Mouse (Mus musculus): ENCODE results near the gene Krcc1.
"Not testable (repeated sequence)": the region's sequence is repeated elsewhere in the genome, so short reads cannot be mapped to it uniquely, and the experiment has no call there.

Krcc1 gene

DNA sequence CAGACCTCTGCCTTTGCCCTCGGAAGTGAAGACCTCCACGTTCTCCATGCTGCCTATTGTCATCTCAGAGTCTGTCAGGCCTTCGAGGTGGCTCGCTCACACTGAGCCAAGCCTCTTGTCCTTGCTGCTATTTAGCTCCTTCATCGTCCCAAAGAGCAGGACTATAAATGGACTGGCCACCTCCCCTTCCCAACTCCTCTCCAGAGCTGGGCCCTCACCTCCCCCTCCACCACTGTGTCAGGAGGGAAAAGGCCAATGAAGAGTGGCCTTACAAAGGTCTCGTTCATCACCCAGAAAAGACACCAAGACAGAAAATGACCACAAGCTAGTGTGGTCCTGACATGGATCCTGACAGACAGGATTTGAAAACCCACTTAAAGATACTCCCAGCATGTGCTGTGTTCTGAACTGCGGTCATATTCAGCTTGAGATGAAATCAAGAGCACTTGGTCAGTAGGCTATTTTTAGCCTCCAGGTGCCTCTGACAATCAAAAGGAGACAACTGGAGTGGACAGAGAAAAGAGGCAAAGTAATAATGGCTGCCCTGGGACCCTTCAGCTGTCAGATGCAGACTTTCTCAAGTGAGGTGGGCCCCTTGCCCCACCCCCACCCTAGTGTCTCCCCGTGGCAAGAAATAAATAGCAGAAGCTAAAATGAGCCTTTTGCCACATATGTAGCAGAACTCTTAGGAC, 9.2 kb upstream of the Krcc1 start:
- no peak for DNase-seq

DNA sequence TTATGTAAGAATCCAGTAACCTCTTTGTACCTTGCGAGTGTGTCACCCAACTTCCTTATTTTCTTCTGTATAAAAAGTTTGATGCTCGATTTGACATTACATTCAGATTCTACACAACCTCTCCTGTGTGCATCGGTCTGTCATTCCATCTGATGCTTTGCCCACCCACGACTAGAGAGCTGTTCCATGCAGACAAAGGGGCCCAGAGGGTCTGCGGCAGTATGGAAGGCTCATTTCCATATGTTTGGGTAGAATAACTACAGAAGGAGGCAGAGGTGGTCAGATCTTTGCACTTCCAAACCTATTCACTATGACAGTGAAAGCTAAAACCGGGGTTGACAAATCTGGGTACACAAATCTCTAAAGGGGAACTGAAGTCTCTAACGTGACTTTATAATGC, 3.9 kb upstream of the Krcc1 start:
- not testable (repeated sequence) for DNase-seq

GRCm38 (mm10) chr6:71268929-71269685, 2.4 kb upstream of the Krcc1 start:
- peak; percentile 74 for DNase-seq

DNA sequence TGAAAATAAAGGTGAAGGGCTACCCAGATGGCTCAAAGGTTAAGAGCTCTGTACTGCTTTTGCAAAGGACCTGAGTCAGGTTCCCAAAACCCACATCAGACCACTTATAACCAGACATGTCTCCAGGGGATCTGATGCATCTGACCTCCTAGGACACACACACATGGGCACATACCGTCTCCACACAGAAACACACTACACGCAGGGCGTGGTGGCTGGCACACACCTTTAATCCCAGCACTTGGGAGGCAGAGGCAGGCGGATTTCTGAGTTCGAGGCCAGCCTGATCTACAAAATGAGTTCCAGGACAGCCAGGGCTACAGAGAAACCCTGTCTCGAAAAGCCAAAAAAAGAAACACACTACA, 1.8 kb upstream of the Krcc1 start:
- not testable (repeated sequence) for DNase-seq

DNA sequence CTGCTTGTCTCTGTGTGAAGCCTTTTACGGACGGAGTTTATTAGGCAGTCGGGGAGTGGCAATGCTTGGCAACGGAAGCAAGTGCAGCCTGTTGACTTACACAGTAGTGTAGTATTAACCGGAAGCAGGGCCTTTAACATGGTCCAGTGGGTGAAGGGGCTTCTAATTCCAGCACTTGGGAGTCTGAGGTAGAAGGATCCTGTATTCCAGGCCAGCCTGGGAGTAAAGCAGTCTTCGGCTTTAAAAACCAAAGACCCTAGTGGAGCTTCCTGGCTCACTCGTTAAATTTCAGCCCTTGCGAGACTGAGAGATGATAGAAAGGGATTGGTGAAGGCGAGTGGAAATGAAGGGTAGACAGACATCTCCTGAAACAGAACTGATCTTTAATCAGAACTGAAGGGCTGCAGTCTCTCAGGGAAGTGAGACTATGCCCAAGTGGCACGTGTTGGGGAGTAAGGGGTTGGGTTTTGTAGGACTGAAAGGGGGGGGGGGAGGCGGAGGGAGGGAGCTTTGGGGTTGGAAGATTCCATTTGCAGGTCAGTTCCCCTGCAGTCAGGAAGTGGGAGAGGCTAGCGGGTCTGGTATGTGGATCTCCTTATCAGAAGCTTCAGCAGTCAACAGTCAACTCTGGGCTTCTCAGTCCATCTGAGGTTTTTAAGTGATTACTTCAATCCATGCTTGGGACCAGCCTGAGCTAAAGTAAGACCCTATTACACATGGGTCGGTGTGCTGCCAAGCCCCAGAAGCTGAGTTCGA, 998 bp upstream of the Krcc1 start:
- DNase-seq, result peak; percentile 41

GRCm38 (mm10) chr6:71271057-71271388, 454 bp upstream of the Krcc1 start:
- DNase-seq, result no peak

DNA sequence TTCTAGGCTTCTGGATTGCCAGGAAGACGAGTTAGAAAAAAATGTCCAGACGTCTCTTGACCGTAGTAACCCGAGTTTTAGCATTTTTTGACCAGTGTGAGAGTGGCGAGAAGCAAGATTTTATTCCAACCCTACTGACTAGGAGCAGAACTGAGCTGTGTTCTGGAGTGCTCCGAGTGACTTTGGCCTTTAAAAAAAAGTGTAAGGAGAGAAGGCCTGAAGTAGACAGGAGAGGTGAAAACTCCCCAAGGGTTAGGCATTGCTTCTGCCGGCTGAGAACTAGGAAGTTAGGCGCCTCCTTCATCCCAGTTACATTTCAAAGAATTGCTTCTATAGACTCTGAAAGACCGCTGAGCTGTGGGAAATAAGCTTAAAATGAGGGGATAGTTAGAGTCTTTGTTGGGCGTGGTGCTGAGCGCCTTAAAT, 852 bp downstream of the Krcc1 start:
- peak; percentile 32 for DNase-seq

- no peak for DNase-seq
Observed at GRCm38 (mm10) chr6:71273715-71274114, 2.2 kb downstream of the Krcc1 start.

DNA sequence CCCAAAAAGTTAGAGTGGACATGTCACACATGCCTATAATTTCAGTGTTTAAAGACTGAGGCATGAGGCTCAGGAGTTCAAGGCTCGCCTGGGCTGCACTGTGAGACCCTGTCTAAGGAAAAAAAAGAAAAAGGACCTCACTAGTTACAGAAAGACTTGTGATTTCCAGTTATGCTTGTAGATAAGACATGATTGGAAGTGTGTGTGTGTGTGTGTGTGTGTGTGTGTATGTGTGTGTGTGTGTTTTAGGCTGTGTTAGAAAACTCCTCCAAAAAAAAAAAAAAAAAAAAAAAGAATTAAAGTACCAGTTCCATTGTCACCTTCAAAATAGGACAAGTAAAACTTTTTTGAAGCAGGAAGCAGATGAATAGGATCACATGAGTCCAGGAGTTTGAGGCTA, 3.1 kb downstream of the Krcc1 start:
- DNase-seq, result no peak

DNA sequence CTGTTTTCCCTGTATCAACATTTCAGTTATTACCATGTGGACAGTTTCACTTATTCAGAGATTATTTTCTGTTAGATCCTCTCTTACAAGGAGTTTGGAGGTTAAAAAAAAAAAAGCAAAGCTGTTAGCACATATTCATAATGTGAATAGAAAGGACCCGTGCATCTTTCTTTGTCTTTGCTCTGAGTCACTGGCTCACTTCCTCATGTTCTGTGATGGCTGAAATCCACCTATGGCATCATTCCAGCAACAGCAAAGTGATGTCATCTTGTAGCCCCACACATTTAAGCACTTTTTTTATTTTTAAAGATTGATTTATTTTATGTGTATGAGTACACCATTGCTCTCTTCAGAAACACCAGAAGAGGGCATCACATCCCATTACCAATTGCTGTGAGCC, 7.9 kb downstream of the Krcc1 start:
- DNase-seq, result no peak

- DNase-seq, result no peak
Observed at GRCm38 (mm10) chr6:71293509-71293908, 22.0 kb downstream of the Krcc1 start.

DNA sequence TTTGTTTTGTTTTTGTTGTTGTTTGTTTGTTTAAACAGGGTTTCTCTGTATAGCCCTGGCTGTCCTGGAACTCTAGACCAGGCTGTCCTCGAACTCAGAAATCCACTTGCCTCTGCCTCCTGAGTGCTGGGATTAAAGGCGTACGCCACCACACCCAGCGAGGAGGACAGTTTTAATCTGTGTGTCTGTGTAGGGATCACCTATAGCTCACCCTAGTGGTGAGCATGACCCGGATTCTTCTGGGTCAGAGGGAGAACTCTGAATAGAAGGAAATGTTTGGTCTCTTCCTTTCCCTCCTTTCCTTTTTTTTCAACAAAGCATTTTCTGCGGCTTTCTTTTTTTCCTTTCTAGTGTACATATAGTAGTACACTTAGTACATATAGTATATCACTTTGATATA, 23.8 kb downstream of the Krcc1 start:
- DNase-seq, result no peak

DNA sequence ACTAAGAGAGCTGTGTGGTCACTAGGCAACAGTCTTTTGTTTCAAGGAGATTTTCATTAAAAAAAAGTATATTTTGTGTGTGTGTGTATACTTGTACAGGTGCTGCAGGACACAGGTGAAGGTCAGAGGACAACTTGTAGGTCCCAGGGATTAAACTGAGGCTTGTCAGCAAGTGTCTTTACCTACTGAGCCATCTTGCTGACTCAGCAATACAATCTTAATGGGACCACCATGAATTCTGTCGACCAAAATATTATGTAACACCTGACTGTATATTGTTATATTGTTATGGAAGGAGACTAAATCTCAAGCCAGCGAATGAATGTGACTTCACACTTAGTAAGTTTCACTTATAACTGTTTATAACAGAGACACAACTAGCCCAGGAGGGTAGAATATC, 26.6 kb downstream of the Krcc1 start:
- no peak for DNase-seq

GRCm38 (mm10) chr6:71298751-71299150, 27.3 kb downstream of the Krcc1 start:
- peak; percentile 72 for DNase-seq

DNA sequence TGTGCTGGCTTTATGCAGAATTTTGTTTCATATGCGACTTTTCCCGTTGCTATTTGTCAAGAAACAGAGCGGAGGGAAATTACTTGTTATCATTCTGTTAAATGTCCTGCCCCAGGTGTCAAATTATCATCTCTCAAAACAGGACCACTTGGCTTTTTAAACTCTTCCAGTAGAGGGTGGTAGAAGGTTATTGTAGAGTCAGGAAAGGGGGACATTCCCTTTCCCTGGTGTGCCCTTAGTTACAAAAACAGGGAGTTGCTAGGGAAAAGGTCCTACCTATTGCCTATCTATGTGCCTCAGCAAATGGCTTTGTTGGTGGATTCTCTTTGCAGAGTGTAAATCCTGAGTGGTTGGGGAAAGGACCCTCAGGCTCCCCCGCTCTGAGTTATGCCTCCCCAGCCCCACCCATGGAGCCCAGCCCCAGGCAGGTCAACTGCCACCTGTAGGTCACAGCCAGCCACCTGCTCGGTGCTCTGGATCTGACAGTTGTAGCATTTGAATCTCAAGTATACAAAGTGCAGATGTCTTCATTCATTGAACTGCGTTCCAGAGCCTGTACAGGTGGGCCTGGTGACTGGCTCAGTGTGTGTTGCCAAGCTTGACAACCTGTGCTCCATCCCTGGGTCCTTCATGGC, 30.7 kb downstream of the Krcc1 start:
- peak; percentile 92 for DNase-seq

DNA sequence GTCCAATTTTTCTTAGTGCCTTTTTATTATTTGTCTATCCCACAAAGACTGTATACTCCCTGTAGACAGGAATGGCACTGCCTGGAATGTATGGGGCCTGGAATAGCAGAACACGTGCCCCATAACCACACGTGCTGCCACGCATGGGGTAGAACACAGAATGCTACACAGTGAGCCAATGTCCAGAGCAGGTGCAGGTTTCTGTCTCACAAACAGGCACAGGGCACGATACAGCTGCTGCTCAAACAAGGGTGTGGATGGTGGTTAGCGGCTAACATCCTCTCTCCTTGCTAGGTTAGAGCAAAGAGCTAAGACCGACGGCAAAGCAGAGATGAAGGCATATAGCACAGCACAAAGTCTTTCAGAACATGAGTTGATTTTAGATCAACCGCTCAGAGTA, 36.0 kb downstream of the Krcc1 start:
- peak; percentile 85 for DNase-seq

GRCm38 (mm10) chr6:71321826-71322283, 50.4 kb downstream of the Krcc1 start, which contains the start of gene Smyd1:
TSS of gene Smyd1 (minus strand) at chr6:71322233.
- no peak for DNase-seq

DNA sequence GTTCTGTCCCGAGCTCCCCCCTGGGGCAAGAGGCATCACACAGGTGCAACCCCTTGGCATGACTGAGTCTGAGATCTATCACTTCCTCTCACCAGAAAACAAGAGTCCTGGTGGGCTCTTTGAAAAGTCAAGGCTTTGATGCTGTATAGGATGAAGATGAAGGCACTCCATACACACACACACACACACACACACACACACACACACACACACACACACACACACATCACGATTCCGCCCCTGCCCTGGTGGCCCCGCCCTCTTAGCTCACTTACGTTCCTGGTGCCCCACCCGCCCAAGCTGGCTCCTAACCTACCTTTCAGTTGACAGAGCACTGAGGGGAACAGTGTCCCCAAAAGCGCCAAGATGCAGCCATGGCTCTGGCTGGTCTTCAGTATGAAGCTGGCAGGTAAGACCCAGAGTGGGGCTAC, 51.0 kb downstream of the Krcc1 start, which contains the start of gene Cd8b1:
Cd8b1 (plus strand) TSS at position 298 of the 431 bp plus-strand sequence.
- DNase-seq, result peak; percentile 96

DNA sequence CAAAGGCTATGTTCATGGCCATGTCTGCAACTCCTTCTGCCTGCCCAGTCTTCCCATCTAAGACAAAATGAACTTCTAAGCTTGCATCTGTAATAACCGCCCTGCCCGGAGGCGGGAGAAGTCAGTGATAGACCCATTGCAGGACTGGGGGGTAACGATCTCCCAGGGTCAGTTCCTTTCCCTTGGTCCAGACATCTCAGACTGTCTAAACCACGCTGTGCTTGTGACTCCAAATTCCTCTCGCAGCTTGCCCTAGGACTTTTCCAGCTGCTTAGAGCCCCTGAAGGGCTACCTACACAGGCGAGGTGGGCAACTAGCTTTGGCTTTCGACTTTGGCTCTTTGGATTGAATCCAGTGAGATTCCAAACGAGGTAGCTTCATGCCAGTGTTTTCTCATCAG, 53.3 kb downstream of the Krcc1 start:
- no peak for DNase-seq

GRCm38 (mm10) chr6:71329881-71330280, 58.4 kb downstream of the Krcc1 start:
- peak; percentile 56 for DNase-seq

DNA sequence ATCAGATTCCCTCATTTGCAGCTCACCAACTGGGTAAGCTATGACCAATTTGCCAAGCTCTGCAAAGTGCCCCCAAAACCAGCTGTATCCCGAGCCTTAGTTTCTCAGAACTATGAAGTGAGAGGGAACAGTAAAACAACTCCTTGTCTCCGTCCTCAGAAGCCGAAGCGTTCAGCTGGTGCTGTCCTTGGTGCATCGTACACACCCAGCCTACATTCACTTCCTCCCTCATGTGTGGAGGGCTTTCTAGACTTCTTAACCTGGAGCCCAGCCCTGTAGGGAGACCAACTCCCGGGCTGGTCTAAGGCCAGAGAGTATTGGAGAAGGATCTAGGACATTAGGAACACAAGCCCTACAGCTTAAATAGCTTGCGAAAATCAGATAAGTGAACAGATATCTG, 59.0 kb downstream of the Krcc1 start:
- DNase-seq, result peak; percentile 62

DNA sequence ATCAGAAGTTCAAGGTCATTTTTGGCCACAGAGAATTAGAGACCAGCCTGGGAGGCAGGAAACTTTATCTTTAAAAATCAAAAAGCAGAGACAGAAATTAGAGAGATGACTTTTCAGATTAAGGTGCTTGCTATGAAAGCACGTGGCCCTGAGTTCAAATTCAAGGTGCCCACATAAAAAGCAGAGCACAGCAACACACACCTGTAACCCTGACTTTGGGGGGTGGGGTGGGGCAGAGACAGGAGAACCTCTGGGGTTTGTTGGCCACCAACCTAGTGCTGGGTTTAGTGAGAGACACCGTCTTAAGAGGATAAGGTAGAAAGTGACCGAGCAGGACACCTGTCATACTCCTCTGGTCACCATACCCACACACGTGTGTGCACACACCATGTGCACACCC, 60.0 kb downstream of the Krcc1 start:
- DNase-seq, result peak; percentile 79

Data from thymus, postnatal 14 days (tissue).